Mouse (Mus musculus): ENCODE results near the gene Arpc5. TPM values are rescaled to one million over a fixed set of nuclear protein-coding genes. Genes with fewer than 3 reads are reported as not detected.
A peak's percentile ranks its signal among the peaks of the same experiment; 100 is the strongest.

The Arpc5 gene
- 129 and 144 TPM in 2 replicates for total RNA-seq (2017)

DNA sequence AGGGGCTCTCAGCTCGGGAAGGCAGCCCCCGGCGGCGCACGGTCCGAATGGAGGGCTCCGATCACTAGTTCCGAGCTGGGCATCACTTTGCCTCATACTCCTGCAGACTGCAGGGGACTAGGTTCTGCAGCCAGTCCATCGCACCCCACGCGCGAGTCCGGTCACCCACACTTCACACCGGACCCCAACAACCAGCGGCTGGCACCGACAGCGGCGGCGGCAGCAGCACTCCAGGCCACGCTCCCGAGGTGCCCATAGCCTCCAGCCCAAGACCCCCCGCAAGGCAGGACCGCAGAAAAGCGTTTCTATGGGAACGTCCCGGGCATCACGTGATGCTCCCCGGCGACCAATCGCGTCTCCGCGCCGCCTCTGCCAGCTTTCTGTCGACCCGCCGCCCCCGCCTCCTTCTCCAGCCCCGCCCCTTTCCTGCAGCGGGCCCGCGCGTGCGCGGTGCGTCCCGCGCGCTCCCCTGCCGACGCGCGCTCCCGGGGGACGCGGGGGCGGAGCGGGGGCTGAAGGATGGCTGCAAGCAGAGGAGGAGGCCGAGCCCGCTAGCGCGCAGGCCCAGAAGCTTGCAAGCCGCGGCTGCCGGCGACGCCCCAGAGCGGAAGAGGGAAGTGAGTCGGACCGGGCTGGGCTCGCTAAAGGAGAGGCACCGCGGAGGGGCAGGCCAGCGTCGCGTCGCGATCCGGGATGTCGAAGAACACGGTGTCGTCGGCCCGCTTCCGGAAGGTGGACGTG lies at the start of gene Arpc5, which contains the start of gene Rgl1:
Gene Arpc5 (plus strand): TSS at position 511 of the 741 bp plus-strand sequence.
Gene Rgl1 (minus strand): TSS at position 320 of the 741 bp plus-strand sequence.
- ATAC-seq (replicated peaks in 1 of 2; ENCODE audit: insufficient read depth in 1 of 2, low FRiP score in 2 of 2, low TSS enrichment in 1 of 2, low read depth in 1 of 2, poor library complexity in 2 of 2, severe bottlenecking in 2 of 2): peak; percentile 90 to 93

DNA sequence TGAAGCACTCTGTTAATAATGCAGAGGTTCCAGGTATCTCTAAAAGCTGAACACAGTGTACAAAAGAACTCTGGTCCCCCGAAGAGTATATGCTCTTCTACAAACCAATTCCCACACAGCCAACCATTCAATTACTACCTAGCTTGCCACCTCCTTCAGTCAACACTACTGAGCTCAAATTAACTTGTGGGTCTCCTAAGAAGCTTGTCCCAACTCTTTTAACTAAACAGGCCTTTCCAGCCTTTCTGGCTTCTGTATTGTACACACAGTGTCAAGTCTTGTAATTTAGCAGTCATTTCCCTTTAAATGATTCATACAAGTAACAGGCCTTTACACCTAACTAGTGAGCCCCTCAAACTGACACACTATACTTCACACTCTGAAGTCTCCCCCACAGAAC lies 49.0 kb upstream of the Arpc5 start:
- no peak for ATAC-seq (replicated peaks in 1 of 2; ENCODE audit: insufficient read depth in 1 of 2, low FRiP score in 2 of 2, low TSS enrichment in 1 of 2, low read depth in 1 of 2, poor library complexity in 2 of 2, severe bottlenecking in 2 of 2)

- ATAC-seq (replicated peaks in 1 of 2; ENCODE audit: insufficient read depth in 1 of 2, low FRiP score in 2 of 2, low TSS enrichment in 1 of 2, low read depth in 1 of 2, poor library complexity in 2 of 2, severe bottlenecking in 2 of 2): no peak
Observed at GRCm38 (mm10) chr1:152718200-152718599, 48.1 kb upstream of the Arpc5 start.

GRCm38 (mm10) chr1:152720969-152721368 lies 45.4 kb upstream of the Arpc5 start:
- ATAC-seq (replicated peaks in 1 of 2; ENCODE audit: insufficient read depth in 1 of 2, low FRiP score in 2 of 2, low TSS enrichment in 1 of 2, low read depth in 1 of 2, poor library complexity in 2 of 2, severe bottlenecking in 2 of 2): peak in 1 of 2 experiments; percentile 59; a peak in 1 of 4 replicates

DNA sequence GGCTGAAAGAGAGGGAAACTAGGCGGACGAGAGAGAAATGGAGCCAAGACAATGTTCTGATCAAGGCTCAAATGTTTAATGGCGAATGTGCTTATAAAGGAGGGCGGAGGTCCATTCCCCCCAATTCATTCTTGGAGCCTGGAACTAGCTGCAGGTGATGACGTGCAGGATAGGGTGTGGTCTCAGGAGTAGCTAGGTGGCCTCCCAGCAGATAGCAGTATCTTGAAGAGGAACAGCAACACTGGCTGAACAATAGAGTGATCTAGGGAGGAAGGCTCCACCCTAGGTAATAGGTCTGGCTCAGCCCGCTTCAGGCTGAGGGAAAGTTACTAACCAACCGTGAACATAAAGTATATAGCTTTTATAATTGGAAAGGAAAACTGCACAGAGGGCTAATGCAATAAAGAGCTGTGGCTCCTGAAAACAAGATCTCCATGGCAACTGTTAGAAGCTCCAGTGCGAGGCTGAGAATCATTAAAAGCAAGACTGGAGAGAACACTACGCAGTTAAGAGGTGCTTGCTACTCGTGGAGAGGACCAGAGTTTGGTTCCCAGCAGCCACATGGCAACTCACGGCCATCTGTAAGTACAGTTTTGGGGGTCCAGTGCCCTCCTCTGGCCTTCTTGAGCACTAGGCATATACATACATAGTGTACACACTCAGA lies 44.7 kb upstream of the Arpc5 start:
- ATAC-seq (replicated peaks in 1 of 2; ENCODE audit: insufficient read depth in 1 of 2, low FRiP score in 2 of 2, low TSS enrichment in 1 of 2, low read depth in 1 of 2, poor library complexity in 2 of 2, severe bottlenecking in 2 of 2): no peak

GRCm38 (mm10) chr1:152724286-152724685 lies 42.1 kb upstream of the Arpc5 start:
- no peak; a peak in 2 of 4 replicates for ATAC-seq (replicated peaks in 1 of 2; ENCODE audit: insufficient read depth in 1 of 2, low FRiP score in 2 of 2, low TSS enrichment in 1 of 2, low read depth in 1 of 2, poor library complexity in 2 of 2, severe bottlenecking in 2 of 2)

- ATAC-seq (replicated peaks in 1 of 2; ENCODE audit: insufficient read depth in 1 of 2, low FRiP score in 2 of 2, low TSS enrichment in 1 of 2, low read depth in 1 of 2, poor library complexity in 2 of 2, severe bottlenecking in 2 of 2): no peak
Observed at GRCm38 (mm10) chr1:152726095-152726494, 40.2 kb upstream of the Arpc5 start.

- ATAC-seq (replicated peaks in 1 of 2; ENCODE audit: insufficient read depth in 1 of 2, low FRiP score in 2 of 2, low TSS enrichment in 1 of 2, low read depth in 1 of 2, poor library complexity in 2 of 2, severe bottlenecking in 2 of 2): no peak
Observed at GRCm38 (mm10) chr1:152727604-152728236, 38.6 kb upstream of the Arpc5 start.

DNA sequence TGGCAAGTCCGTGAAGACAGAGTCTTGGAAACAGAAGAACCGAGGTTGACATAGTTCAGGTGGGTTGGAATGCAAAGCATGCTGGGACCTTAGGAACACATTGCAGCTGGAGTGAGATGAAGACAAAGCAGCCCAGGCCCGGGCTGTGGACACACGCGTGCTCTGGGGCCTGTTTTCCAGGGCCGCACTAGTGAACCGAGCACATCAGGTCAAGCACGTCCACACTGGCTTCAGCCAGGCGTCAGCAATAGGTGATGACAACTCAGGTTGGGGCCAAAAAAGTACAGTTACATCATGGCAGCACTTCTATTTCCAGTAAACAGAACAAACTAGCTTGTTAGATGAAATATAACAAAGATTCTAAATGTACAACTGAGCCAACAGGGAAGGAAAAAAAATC lies 27.5 kb upstream of the Arpc5 start:
- ATAC-seq (replicated peaks in 1 of 2; ENCODE audit: insufficient read depth in 1 of 2, low FRiP score in 2 of 2, low TSS enrichment in 1 of 2, low read depth in 1 of 2, poor library complexity in 2 of 2, severe bottlenecking in 2 of 2): no peak

DNA sequence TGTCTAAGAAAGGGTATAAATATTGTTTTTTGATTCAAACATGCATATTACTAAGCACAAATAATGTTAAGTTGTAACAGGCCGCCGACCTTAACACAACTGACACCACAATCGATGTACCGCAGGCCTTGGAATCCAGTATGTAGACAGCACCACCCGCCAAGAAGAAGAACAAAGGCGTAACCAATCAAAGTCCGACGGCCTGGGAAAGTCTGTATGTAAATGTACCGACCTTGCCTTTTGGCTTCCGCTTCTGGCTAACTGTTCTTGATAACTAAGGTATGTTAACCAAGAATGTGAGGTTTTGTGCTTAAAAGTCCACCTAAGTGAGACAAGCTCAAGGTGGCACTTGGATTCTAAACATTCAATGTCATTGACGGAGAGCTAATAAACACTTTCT lies 27.0 kb upstream of the Arpc5 start:
- ATAC-seq (replicated peaks in 1 of 2; ENCODE audit: insufficient read depth in 1 of 2, low FRiP score in 2 of 2, low TSS enrichment in 1 of 2, low read depth in 1 of 2, poor library complexity in 2 of 2, severe bottlenecking in 2 of 2): no peak

DNA sequence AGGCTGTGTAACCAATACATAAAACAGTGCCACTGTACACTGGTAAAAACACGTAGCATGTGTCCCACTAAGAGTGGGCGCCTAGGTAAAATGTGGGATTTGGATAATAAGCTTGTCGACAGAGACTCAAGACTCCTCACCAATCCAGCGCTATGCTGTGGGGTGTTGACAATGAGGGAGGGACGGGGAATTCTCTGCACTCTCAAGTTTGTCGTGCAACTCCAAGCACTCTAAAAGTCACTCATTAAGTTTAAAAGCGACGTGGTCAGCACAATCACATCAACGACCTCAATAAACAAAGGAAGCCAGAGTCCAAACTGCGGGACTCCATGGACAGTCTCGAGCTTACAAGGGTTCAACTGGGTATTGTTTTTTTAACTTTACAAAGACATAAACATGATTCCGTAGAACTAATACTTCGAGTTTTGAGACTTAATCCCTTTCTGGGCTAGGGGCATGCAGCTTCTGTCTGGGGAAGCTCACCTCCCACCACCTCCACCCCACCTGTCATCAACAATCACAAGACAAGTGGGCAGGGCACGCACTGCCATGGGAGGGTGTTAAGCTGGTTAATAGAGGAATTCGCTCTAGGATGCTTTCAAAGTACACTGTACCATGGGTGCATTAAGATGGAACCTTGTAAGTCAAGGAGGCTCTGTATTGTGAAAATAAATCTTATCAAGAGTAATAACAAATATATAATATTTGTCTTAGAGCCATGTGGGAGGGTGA lies 23.1 kb upstream of the Arpc5 start:
- no peak for ATAC-seq (replicated peaks in 1 of 2; ENCODE audit: insufficient read depth in 1 of 2, low FRiP score in 2 of 2, low TSS enrichment in 1 of 2, low read depth in 1 of 2, poor library complexity in 2 of 2, severe bottlenecking in 2 of 2)

DNA sequence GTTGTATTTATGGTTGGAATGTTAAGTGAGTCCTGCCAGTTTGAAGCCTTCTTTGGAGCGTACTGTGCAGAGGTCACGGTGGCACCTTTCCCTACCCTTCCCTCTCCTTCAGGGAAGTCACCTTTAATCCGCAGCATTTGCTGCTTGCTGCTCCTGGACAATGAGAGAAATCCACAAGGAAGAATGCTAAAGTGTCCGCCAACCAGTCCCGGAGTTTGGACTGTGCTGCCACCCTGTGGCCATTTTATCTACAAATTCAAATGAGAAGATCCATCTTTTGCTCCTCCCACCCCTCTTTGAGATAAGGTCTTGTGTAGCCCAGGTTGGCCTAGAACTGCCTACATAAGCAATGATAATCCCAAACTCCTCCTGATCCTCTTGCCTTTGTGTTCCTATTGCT lies 19.9 kb upstream of the Arpc5 start:
- ATAC-seq (replicated peaks in 1 of 2; ENCODE audit: insufficient read depth in 1 of 2, low FRiP score in 2 of 2, low TSS enrichment in 1 of 2, low read depth in 1 of 2, poor library complexity in 2 of 2, severe bottlenecking in 2 of 2): 0 out of 4 replicates have a peak, but pooled peaks have one; percentile 21 to 37

- no peak; a peak in 1 of 4 replicates for ATAC-seq (replicated peaks in 1 of 2; ENCODE audit: insufficient read depth in 1 of 2, low FRiP score in 2 of 2, low TSS enrichment in 1 of 2, low read depth in 1 of 2, poor library complexity in 2 of 2, severe bottlenecking in 2 of 2)
Observed at GRCm38 (mm10) chr1:152749276-152749675, 17.1 kb upstream of the Arpc5 start.

DNA sequence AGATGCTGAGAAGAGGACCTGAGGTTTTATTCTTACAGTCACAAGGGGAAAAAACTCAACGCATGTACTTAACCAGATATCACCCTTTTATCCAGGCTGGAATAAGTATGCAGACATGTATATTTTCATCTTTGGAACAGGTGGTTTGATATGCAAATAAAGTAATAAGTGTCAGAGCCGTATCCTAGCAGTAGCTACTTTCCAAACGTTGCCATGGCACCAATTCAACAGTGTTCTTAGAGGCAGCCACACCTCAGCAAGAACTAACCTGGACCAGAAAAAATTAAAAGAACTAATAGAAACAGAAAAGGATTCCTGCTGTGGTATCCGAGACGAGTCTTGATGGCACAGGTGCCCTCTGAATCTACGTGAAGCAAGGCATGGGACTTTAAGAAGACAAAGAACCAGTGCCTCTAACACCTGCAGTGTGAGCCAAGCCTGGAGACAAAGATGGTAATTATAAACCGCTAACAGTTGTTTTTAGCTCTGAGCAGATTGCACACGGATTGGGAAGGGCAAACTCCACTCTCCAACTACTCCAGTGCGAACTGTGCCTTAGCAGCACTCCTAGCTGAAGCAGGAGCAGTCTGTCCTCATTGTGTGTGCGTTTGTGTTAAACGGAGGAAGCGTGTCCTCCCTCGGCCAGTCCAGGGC lies 15.9 kb upstream of the Arpc5 start, which contains the start of gene Apobec4:
Gene Apobec4 (plus strand): TSS at position 240 of the 654 bp plus-strand sequence.
- no peak for ATAC-seq (replicated peaks in 1 of 2; ENCODE audit: insufficient read depth in 1 of 2, low FRiP score in 2 of 2, low TSS enrichment in 1 of 2, low read depth in 1 of 2, poor library complexity in 2 of 2, severe bottlenecking in 2 of 2)

- ATAC-seq (replicated peaks in 1 of 2; ENCODE audit: insufficient read depth in 1 of 2, low FRiP score in 2 of 2, low TSS enrichment in 1 of 2, low read depth in 1 of 2, poor library complexity in 2 of 2, severe bottlenecking in 2 of 2): no peak
Observed at GRCm38 (mm10) chr1:152761791-152762190, 4.6 kb upstream of the Arpc5 start.

- no peak for ATAC-seq (replicated peaks in 1 of 2; ENCODE audit: insufficient read depth in 1 of 2, low FRiP score in 2 of 2, low TSS enrichment in 1 of 2, low read depth in 1 of 2, poor library complexity in 2 of 2, severe bottlenecking in 2 of 2)
Observed at GRCm38 (mm10) chr1:152766804-152767748, 734 bp downstream of the Arpc5 start.
